Mouse (Mus musculus) retina, postnatal 7 days (tissue): Measurements from ENCODE around the gene Zfp658.

Source experiments
- DNase-seq: peaks from one replicate; pipeline ENCODE4 v3.0.0-alpha.2; 2012; ENCODE audit warnings: low read depth, low spot score

The Zfp658 gene

DNA sequence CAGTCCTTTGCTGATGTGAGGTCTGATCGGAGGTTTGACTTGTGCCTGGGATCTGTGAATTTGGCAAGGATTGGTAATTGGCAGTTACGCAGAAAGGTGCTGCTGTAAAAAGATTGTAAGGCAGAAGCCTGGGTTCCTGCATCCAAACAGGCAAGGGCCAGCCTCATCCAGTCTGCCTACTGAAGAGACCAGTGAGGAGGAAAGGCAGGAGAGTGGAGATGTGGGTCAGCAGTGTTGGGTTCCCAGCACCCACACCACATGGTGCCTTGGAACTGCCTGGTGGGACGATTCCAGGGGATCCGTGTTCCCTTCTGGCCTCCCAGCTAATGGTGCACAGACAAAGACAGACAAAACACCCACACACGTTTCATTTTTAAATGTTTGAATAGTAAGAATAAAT is 18.5 kb downstream of the Zfp658 start:
- DNase-seq, result no peak

DNA sequence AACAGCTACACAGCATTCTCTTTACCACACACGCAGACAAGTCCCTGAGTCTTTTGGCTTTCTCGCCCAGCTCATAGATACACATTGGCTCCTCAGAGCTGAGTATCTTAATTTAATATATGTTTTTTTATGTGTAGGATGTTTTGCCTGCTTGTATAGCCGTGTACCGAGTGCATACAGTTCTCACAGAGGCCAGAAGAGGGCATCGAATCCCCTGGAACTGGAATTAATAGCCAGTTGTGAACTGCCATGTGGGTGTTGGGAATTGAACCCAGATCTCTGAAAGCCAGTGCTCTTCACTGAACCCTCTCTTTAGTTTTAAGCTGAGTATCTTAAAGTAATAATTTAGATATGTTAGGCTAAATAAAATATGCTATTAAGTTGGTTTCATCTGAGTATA is 22.7 kb downstream of the Zfp658 start:
- DNase-seq, result no peak

DNA sequence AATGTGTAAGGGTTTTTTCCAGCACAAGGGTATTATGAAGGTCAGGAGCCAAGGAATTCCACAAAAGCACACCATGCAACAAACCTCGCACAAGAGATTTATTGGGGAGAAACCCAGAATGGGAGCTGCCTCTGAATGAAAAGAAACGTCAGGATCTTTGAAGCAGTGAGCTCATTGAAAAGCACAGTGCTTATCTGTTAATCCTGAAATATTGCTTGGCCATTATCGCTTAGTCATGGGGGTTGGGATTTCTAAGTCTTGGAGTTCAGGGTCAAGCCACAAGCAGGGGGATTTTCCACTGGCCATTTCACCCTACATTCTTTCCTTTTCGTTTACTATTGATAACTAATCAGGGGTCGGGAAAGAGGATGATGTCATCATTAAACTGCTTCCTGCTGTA is 39.8 kb downstream of the Zfp658 start:
- DNase-seq, result no peak

DNA sequence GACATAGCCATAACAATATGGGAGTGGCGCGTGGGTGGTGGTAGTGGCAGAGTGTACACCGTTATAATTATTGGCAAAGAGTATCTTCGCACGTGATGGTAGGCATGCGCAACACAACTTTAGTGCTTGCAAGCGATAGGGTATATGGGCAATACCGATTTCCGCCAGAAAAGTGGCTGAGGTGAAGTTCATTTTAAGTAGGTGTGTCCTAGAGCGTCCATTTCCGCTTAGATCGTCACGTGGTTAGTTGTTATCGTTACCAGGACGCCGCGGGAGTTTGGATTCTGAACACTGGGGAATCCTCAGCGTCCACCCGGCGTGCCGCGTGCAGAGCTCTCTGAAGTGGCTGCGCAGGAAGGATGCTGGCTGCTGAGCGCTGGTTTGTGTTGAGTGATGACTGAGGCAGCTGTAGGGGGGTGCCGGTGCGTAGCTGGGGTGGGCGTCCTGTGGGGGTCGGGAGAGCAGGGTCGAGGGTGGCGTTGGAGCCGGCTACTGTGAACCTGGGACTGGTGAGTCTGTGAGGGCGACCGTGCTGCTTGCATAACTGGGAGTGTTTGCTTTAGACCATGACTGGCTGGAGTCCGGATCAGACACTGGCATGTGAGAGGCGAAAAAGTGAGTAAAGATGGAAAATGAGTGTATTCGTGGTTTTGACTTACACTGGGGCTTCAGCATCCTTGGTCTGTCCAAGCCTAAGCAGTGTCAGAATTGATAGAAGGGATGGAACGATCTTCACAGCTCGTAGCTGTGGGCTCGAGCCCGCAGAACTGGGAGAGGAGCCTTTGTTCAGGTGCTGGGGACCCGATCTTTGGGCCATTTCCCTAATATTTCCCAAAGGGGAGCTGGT is 45.1 kb downstream of the Zfp658 start, which contains the start of gene Zfp819:
Zfp819 (plus strand) TSS at position 274 of the 847 bp plus-strand sequence.
- peak; percentile 44 for DNase-seq

DNA sequence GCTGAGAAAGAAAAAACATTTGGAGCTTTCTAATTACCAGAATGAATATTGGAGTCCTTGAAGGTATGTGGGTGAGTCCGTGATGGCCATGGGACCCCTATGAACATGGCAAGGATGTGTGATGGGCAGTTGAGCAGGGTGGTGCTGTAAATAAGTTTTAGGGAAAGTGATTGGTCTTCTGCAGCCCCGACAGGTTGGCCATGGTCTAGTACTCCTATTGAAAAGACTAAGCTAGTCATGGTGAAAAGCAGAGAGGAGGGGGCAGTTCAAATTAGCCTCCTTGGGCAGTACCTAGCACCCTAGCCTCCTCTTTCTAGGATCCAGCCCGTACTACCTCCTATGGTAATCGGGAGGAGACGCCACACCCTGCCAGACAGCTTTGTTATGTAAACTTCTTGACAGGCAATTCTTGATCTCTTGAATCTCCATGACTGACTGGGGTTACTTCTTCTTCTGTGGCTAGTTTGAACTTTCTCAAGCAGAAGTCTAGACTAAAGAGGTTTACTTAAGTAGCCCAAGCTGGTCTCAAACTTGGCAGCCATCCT is 45.8 kb downstream of the Zfp658 start:
- no peak for DNase-seq

DNA sequence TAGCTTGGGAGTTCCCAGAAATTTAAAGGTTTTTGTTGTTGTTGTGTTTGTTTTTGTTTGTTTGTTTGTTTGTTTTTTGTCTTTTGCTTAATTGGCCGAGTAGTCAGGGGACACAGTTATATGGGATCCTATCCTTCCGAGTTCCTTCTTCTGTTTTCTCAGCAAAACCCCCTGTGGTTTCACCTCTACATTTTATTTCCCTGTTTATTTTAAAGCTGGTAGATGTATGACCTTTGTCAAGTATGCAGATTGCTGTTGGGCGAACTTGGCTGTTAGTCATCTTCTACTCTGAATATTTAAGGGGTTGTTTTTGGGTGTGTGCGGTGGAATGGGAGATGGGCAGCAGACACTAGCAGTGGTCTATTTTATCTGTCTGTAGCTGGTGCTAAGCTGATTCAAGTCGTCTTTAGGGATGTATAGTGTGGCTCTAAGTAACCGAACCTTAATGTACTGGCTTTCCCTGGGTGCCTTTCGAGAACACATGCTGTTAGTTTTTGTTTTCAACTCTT is 46.3 kb downstream of the Zfp658 start:
- no peak for DNase-seq

DNA sequence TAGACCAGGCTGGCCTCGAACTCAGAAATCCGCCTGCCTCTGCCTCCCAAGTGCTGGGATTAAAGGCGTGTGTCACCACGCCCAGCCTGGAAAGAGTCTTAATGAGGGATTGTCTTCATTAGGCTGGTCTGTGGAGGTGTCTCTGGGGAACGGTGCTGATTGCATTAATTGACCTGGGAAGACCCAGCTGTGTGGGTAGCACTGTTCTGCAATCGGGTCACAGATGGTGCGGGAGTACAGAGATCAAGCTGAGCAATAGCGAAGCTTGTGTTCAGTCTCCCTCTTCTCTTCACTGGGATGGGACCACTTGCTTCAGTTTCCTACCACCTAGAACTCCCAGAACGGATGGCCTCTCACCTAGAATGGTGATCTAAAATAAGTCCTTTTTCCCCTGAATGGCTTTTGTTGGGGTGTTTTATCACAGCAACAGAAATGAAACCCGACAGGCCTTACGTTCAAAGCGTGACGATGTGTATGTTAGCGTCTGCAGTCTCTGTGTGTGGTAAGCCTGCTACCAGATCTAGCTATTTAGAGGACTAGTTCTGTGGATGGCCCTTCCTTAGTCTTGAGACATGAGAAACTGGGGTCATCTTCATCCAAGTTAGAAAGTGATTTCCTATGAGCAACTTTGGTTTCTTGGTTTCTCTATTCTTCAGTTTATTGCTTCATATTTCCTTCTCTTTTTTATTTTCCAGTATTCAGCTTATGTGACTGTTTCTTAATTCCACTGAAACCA is 51.9 kb downstream of the Zfp658 start:
- no peak for DNase-seq

DNA sequence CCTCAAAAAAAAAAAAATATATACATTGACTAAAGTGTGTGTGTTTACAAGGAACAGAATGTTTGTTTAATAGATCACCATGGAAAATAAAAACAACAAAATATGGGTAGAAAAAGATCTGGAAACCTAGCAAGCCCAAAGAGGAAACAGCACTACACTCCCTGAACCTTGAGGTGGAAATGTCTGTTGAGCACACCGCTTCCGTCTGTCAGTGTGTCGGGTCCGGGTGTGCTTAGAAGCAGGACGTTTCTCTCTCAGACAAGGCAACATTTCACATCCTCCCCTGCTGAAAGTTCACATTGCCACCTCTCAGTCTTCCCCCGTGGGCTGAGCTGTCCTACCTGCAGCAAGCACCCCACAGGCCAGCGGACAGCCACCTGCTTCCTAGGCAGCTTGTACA is 60.9 kb downstream of the Zfp658 start:
- DNase-seq, result no peak

DNA sequence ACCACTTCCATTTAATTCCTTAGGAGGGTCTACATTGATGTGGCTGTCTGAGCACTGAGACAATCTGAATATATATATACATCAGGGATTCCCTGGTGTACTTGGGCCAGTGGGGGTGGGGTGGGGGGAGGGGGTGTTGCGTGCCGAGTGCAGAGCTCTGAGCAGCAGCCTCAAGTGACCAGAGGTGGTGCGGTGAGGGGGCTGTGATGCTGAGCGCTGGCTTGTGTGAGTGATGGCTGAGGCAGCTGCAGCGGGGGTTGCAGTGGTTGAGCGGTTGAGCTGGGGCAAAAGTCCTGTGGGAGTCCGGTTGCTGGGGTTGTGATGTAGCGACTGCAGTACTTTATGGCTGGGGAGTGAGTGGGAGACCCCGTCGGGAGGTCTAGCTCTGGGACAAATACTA is 61.8 kb downstream of the Zfp658 start:
- no peak for DNase-seq
